Mouse (Mus musculus) lung, embryonic 15.5 days (tissue): ENCODE results near the gene Kcnip4. TPM values are rescaled to one million over a fixed set of nuclear protein-coding genes. Genes with fewer than 3 reads are reported as not detected.

Source experiments
- ATAC-seq: fragments of 200-750 bp; cut with Nextera tagmentation; 2 replicates; pipeline ENCODE4 v1.8.0; 2017; ENCODE audit warnings: moderate number of reproducible peaks, borderline replicate concordance; ENCODE audit not compliant: low FRiP score, low TSS enrichment; ENCODE audit errors: extremely low read depth
- H3K27ac ChIP-seq: fragments of 300-500 bp; sonication (generic); 2 replicates; pipeline ENCODE4 v1.5.1; 2015; ENCODE audit warnings: moderate library complexity, mild to moderate bottlenecking, inconsistent platforms
- H3K27me3 ChIP-seq: fragments of 300-500 bp; sonication (generic); 2 replicates; pipeline ENCODE4 v1.6.1; 2015; ENCODE audit warnings: inconsistent platforms
- H3K36me3 ChIP-seq: fragments of 300-500 bp; sonication (generic); 2 replicates; pipeline ENCODE4 v1.6.1; 2015; ENCODE audit warnings: inconsistent platforms
- H3K4me1 ChIP-seq: fragments of 300-500 bp; sonication (generic); 2 replicates; pipeline ENCODE4 v1.6.1; 2015; ENCODE audit warnings: inconsistent platforms
- H3K4me2 ChIP-seq: fragments of 300-500 bp; sonication (generic); 2 replicates; pipeline ENCODE4 v1.6.1; 2015; ENCODE audit warnings: inconsistent platforms, mild to moderate bottlenecking, moderate library complexity
- H3K4me3 ChIP-seq: fragments of 300-500 bp; sonication (generic); 2 replicates; pipeline ENCODE4 v1.5.1; 2015; ENCODE audit warnings: mild to moderate bottlenecking, inconsistent platforms
- H3K9ac ChIP-seq: fragments of 300-500 bp; sonication (generic); 2 replicates; pipeline ENCODE4 v1.6.1; 2015; ENCODE audit warnings: inconsistent platforms
- H3K9me3 ChIP-seq: fragments of 300-500 bp; sonication (generic); 2 replicates; pipeline ENCODE4 v1.6.1; 2016; ENCODE audit warnings: inconsistent platforms
- WGBS: fragments of 180-500 bp; shearing (Covaris S2); methylation state at CpG from one replicate; pipeline ENCODE4 v1.1.7; 2015; 5-methylcytosine and 5-hydroxymethylcytosine counted together
- polyA plus RNA-seq: library from polyadenylated mRNA; unstranded; fragments of >200 nt; fragmentation: Nextera tagmentation; extraction: Ambion mirVana; gene quantifications from 2 replicates; pipeline ENCODE4 v1.2.1, GENCODE M21; 2015

Kcnip4 gene
- polyA plus RNA-seq, 1 experiment from 2014 or later: 0.75 TPM

DNA sequence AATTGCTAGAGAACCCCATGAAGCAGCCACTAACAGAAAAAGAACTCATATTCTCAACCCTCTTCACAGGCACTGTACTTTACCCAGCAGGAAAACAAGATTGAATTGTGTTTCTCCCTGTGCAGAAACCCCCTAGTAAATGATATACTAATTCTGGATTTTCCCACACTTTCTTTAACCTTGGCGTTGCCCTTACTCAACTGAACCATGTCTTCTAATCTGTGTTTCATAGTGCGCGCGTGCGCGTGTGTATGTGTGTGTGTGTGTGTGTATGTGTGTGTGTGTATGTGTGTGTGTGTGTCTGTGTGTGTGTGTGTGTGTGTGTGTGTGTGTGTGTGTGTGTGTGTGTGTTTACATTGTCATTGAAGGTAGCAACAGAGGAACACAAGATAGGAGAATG is 283.0 kb downstream of the Kcnip4 start:
- H3K4me2 ChIP-seq: no peak overlapping the region
- no peaks in the 10 kb centered on the region for H3K36me3 ChIP-seq
- H3K27ac ChIP-seq: no peak overlapping the region
- no peak overlapping the region for H3K4me3 ChIP-seq
- WGBS: 93% methylated on average over 6 of the region's 6 CpGs
- H3K4me1 ChIP-seq: no peaks in the 10 kb centered on the region
- H3K9ac ChIP-seq: no peak overlapping the region
- ATAC-seq: no peak
- no peaks in the 10 kb centered on the region for H3K27me3 ChIP-seq
- no peaks in the 10 kb centered on the region for H3K9me3 ChIP-seq

DNA sequence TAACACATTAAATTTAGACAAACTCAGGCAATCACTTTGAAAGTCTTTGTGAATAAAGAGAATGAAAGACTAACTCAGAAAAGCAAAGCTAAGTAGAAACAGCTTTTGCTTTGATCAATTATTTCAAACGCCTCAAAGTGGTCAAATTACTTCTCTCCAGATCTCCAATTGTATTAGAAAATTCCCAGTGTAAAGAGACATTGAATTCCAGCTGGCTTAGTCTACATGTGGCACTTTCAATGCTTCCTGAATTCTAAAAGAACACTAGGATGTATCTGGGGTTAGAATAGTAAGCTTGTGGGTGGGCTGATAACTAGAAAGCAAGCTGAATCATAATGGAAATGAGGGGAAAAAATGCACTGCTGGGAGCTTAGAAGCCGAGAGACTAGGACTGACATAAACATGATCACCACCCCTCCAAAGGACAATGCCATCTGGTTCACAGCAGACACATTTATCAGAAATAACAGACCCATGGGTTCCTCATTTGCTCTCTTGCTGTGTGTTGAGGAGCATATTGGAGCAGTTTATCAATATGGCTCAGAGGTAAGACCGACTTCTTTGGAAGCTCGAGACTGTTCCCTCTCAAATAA is 323.4 kb downstream of the Kcnip4 start:
- H3K27me3 ChIP-seq: no peaks in the 10 kb centered on the region
- H3K4me1 ChIP-seq: no peaks in the 10 kb centered on the region
- 63% methylated on average over 4 of the region's 4 CpGs for WGBS
- H3K36me3 ChIP-seq: no peaks in the 10 kb centered on the region
- no peak overlapping the region for H3K4me3 ChIP-seq
- H3K9ac ChIP-seq: no peak overlapping the region
- no peak overlapping the region for H3K4me2 ChIP-seq
- no peak overlapping the region for H3K27ac ChIP-seq
- ATAC-seq: no peak
- H3K9me3 ChIP-seq: no peaks in the 10 kb centered on the region

DNA sequence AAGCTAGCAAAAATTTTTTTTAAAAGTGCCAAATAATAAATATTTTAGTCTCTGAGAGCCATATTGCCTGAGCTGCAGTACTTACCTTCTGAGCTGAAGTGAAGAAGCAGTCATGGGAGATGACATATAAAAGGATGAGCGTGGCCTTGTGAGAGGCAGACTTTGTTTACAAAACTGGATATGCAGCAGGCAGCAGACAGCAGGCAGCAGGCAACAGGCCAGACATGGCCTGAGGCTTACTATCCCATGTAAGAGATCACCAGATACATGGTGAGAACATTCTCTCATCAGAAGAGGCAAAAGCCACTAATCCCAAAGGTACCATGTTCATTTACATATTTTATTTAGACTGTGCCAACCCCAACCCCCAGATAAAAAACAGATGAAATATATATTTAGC is 336.5 kb downstream of the Kcnip4 start:
- Histone ChIP-seq H3K4me1 (no peaks in the 10 kb centered on the region), H3K4me3 (no peak overlapping the region), H3K9ac (no peak overlapping the region), H3K36me3 (no peaks in the 10 kb centered on the region), H3K27me3 (no peaks in the 10 kb centered on the region), H3K4me2 (no peak overlapping the region), H3K9me3 (no peaks in the 10 kb centered on the region), H3K27ac (no peak overlapping the region)
- no peak for ATAC-seq
- WGBS: 41% methylated on average over 1 of the region's 1 CpGs

DNA sequence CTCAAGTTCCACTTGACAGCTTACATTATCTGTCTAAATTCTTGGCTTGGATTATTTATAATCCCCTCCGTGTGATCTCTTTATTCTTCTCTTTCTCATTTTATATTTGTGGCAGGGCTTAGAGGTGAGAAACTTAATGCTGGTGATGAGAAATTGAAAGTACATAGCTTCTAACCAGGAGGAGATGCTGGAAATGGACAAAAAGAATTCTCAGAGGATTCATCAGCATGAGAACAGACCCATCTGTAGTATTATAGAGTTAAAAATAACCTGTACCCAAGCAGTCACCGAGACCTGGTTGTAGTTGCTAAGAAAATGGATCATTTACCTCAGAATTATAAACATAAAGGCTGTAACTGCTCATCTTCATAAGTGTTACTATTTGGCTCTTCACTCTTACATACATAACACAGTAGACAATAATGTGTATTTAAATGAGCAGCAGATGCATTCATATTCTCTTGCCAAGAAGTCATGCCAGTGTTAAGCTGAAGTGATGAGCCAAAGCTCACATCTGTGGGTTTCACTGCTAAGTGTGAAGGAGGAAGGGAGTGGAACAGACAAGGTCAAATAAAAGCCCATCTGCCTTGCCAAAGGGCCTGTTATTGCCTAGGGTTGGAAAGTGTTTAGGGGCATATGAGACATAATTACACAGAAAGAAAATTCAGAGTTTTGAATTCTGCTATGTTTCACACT is 374.4 kb downstream of the Kcnip4 start:
- Histone ChIP-seq H3K27me3 (no peaks in the 10 kb centered on the region), H3K4me1 (no peaks in the 10 kb centered on the region), H3K4me2 (no peak overlapping the region), H3K9me3 (no peaks in the 10 kb centered on the region), H3K9ac (no peak overlapping the region), H3K36me3 (no peaks in the 10 kb centered on the region), H3K4me3 (no peak overlapping the region), H3K27ac (no peak overlapping the region)
- ATAC-seq: no peak
- WGBS: 41% methylated on average over 2 of the region's 2 CpGs

DNA sequence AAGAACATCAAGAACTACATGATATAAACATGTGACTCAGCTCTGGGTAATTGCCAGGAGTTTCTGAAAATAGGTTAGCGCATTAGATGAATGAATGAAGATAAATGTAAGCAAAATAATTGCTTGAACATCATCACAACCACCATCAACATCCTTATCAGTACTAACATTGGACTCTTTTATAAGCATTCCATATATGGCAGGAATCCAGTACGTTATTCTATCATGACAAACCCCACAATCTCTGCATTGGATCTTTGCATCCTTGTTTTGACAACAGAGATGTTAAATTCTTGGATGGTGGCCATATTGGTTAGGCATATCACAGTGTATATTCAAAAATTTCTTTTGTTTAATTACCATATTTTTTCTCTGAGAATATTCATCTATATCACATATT is 375.0 kb downstream of the Kcnip4 start:
- Histone ChIP-seq H3K36me3 (no peaks in the 10 kb centered on the region), H3K9me3 (no peaks in the 10 kb centered on the region), H3K4me3 (no peak overlapping the region), H3K4me1 (no peaks in the 10 kb centered on the region), H3K27me3 (no peaks in the 10 kb centered on the region), H3K9ac (no peak overlapping the region), H3K4me2 (no peak overlapping the region), H3K27ac (no peak overlapping the region)
- no peak for ATAC-seq
- 60% methylated on average over 2 of the region's 2 CpGs for WGBS

DNA sequence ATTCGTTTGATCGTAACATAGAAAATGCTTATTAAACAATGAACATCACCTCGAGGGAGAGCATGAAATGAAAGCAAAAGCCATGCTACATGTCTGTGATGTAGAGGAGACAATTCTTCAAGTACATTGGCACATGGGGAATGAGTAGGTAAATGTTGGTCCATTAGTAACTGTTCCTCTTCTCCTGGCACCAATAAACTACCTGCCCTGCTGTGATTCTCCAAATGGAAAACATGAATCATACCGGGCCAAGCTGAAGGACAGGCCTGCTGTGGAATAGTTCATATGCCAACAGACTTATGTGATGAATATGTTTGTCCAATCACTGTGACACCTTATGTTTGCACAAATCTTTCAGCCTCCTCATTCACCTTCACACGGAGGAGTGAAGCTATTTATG is 429.3 kb downstream of the Kcnip4 start:
- Histone ChIP-seq H3K9me3 (no peaks in the 10 kb centered on the region), H3K4me3 (no peak overlapping the region), H3K27ac (no peak overlapping the region), H3K27me3 (no peaks in the 10 kb centered on the region), H3K4me2 (no peak overlapping the region), H3K36me3 (no peaks in the 10 kb centered on the region), H3K9ac (no peak overlapping the region), H3K4me1 (no peaks in the 10 kb centered on the region)
- 80% methylated on average over 5 of the region's 5 CpGs for WGBS
- no peak for ATAC-seq

DNA sequence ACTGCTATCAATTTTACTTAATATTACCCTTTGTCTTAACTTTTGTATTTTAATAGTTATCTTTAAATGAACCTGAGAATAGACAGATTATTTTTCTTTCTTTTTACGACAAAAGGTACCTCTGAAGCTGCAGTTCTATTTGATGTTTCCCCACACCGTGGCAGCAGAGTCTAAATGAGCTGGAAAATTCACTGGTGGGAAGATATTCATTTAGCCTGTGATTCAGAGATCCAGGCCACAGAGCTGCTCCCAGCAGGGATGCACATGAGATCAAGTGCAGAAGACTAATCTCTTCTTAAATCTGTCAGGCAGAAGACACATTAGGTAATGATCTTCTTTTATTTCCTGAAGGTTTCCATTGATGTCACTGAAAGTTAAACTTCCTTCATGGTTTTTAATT is 429.8 kb downstream of the Kcnip4 start:
- no peak overlapping the region for H3K4me3 ChIP-seq
- H3K9ac ChIP-seq: no peak overlapping the region
- no peak overlapping the region for H3K27ac ChIP-seq
- no peaks in the 10 kb centered on the region for H3K9me3 ChIP-seq
- no peak for ATAC-seq
- H3K4me1 ChIP-seq: no peaks in the 10 kb centered on the region
- no peak overlapping the region for H3K4me2 ChIP-seq
- H3K36me3 ChIP-seq: no peaks in the 10 kb centered on the region
- no peaks in the 10 kb centered on the region for H3K27me3 ChIP-seq
- 72% methylated on average over 2 of the region's 2 CpGs for WGBS

DNA sequence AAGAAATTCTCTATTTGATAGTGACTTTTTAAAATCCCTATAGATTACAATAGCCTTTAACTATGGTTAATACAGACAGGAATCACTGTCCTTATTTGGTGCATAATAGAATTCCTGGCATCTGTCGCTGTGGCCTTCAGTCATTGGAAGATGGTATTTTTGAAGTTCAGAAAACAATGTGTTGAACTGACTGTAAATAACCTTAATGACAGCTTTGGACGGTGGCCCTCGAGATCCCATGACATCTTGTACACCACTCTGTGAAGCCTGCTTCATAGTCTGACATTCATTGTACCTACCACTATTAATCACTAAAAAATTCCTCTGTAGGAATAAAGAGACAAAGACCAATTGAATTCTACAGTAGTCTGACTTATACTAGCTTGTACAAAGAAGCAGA is 430.4 kb downstream of the Kcnip4 start:
- Histone ChIP-seq H3K36me3 (no peaks in the 10 kb centered on the region), H3K4me1 (no peaks in the 10 kb centered on the region), H3K4me2 (no peak overlapping the region), H3K4me3 (no peak overlapping the region), H3K27ac (no peak overlapping the region), H3K27me3 (no peaks in the 10 kb centered on the region), H3K9me3 (no peaks in the 10 kb centered on the region), H3K9ac (no peak overlapping the region)
- 65% methylated on average over 3 of the region's 3 CpGs for WGBS
- ATAC-seq: no peak

DNA sequence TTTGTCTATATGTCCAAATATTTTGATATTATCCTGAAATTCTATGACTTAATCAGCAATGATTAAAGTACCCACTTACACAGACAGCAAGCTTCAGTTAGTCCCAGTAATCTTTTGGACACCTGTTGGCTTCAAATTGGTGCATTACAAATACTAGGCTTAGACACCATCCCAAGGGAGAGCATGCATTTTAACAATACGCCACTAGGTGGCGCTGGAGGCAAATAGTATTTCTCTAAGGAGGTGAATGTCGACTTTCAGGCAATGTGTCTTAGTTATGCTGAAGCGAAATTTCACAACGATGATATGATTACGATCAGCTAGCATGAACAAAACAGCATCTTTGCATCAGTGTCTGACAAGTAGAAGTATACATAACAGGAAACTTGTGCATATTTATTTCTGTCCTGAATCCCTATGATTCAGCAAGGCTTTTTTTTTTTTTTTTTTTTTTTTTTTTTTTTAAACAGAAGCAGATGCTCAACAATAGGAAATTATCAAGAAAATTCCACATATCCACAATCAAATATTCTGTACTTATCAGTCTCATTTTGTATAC is 434.5 kb downstream of the Kcnip4 start:
- Histone ChIP-seq H3K4me2 (no peak overlapping the region), H3K4me1 (no peaks in the 10 kb centered on the region), H3K36me3 (no peaks in the 10 kb centered on the region), H3K27me3 (no peaks in the 10 kb centered on the region), H3K9ac (no peak overlapping the region), H3K27ac (no peak overlapping the region), H3K4me3 (no peak overlapping the region), H3K9me3 (no peaks in the 10 kb centered on the region)
- peak; percentile 72; the same call in 1 of the 2 replicates for ATAC-seq
- 4% methylated on average over 6 of the region's 6 CpGs for WGBS

DNA sequence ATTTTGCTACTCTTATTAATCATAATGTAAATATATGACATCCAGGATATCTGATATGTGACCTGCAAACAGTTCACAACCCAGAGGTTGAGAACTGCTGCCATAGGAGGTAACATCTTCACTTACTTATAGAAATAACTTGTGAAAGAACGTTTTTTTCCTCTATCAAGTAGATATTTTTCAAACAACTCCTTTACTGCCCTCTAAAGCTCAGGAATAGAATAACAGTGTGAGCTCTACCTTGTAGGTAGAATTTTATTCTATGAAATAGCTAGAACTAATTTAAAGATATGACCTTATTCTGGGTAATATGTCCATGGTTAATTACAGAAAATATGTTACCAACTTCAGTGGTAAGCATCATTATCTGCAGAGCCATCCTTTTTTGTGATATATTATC is 459.1 kb downstream of the Kcnip4 start:
- no peaks in the 10 kb centered on the region for H3K27me3 ChIP-seq
- H3K9me3 ChIP-seq: no peaks in the 10 kb centered on the region
- no peak for ATAC-seq
- 7% methylated on average over 1 of the region's 1 CpGs for WGBS
- H3K9ac ChIP-seq: no peak overlapping the region
- H3K36me3 ChIP-seq: no peaks in the 10 kb centered on the region
- H3K27ac ChIP-seq: no peak overlapping the region
- H3K4me3 ChIP-seq: no peak overlapping the region
- no peak overlapping the region for H3K4me2 ChIP-seq
- no peaks in the 10 kb centered on the region for H3K4me1 ChIP-seq

DNA sequence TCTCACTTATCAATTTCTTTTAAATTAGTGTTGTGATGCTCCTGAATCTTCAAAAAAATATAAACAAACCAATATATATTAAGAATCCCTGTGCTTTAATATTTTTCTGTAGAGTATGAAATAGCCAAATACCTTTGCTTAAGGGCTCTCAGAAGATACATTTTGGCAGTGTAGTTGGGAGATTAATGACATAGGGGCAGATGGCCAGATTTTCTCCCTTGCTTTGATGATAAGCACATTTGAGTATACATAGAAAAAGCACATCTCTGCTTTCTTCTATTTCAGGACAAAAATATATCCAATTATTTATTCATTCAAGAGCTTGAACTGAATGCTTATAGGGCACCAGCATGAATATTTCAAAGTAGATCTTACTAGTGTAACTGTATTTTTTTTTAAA is 465.8 kb downstream of the Kcnip4 start:
- Histone ChIP-seq H3K4me3 (no peak overlapping the region), H3K9ac (no peak overlapping the region), H3K27me3 (no peaks in the 10 kb centered on the region), H3K9me3 (no peaks in the 10 kb centered on the region), H3K4me2 (no peak overlapping the region), H3K36me3 (no peaks in the 10 kb centered on the region), H3K27ac (no peak overlapping the region), H3K4me1 (no peaks in the 10 kb centered on the region)
- ATAC-seq: no peak

DNA sequence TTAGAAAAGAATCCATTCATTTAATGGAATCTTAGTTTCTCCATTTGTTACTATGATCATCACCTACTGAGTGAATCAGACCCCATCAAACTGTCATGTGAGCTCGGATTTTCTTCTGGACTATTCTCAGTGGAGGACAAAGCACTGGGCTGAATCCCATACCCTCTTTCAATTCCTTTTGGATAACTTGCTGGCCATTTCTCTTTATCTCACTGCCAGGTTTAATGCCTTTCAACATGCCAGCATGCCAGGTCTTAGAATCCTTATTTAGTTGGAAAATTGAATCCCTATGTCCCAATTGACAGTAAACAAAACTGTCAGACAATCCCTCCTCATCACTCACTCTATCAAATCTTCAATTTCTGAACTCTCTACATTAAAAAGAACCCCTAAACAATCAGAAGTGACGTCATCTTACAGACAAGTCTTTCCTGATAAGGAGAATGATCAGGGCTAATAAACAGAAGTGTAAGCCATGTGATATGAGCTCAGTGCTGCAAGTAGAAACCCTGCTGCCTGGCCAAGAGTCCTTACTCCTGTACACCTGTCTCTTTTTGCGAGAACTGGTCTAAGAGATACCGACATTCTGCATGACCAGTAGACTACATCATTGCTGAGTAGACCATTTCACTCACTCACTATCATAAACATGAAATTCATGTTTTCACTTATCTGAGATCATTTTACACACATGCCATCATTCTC is 466.9 kb downstream of the Kcnip4 start:
- no peaks in the 10 kb centered on the region for H3K36me3 ChIP-seq
- 66% methylated on average over 4 of the region's 4 CpGs for WGBS
- no peak overlapping the region for H3K27ac ChIP-seq
- H3K9ac ChIP-seq: no peak overlapping the region
- H3K27me3 ChIP-seq: no peaks in the 10 kb centered on the region
- no peak overlapping the region for H3K4me2 ChIP-seq
- H3K4me3 ChIP-seq: no peak overlapping the region
- H3K9me3 ChIP-seq: no peaks in the 10 kb centered on the region
- ATAC-seq: no peak
- H3K4me1 ChIP-seq: no peaks in the 10 kb centered on the region
